16 mouse cellular contexts compared by ENCODE assay signal in genomic region chr14:121564656-121565055, GRCm38 (mm10). TPM values are rescaled to one million over a fixed set of nuclear protein-coding genes. Genes with fewer than 3 reads are reported as not detected.
A peak's percentile ranks its signal among the peaks of the same experiment; 100 is the strongest.
DNase-seq lines count a peak whose midpoint lies in the region; ATAC-seq and TF ChIP-seq lines count a peak whose summit lies in the region.
"Had no signal": no experiment of that assay in that cellular context is flagged by ENCODE, and none has a peak within 500 bp of the region (broad histone marks: within the 10 kb centered on the region; RNA-seq: fewer than 3 reads in every experiment).

No protein-coding gene starts in this region.

- 67% methylated on average over 7 of the region's 7 CpGs for WGBS in embryonic facial prominence, embryonic 11.5 days
- 74% methylated on average over 7 of the region's 7 CpGs for WGBS in embryonic facial prominence, embryonic 10.5 days
- WGBS in forebrain, embryonic 12.5 days, result 47% methylated on average over 7 of the region's 7 CpGs
- 32% methylated on average over 7 of the region's 7 CpGs for WGBS in hindbrain, embryonic 16.5 days
- 16% methylated on average over 7 of the region's 7 CpGs for WGBS in midbrain, embryonic 15.5 days
- WGBS in thymus, adult 2 months, result 90% methylated on average over 7 of the region's 7 CpGs

- ATAC-seq in embryonic facial prominence, embryonic 11.5 days (replicated peaks; ENCODE audit: insufficient number of reproducible peaks, low FRiP score, low TSS enrichment, low read depth), result no peak
- ATAC-seq in forebrain, embryonic 12.5 days (ENCODE audit: low FRiP score), result peak; percentile 64
- 0 out of 2 replicates have a peak, but pooled peaks have one; percentile 31 for ATAC-seq in hindbrain, embryonic 16.5 days
- peak; percentile 77 for ATAC-seq in midbrain, embryonic 15.5 days (replicated peaks)
- no peak for ATAC-seq in activated CD4-positive, CD25-positive, alpha-beta regulatory T cell, adult 4 months
- ATAC-seq: inflammation-experienced regulatory T-cells, adult 6 months had no signal

- no peak overlapping the region for H3K9ac ChIP-seq in embryonic facial prominence, embryonic 11.5 days (replicated peaks; ENCODE audit: low read length)
- H3K9ac ChIP-seq in forebrain, embryonic 12.5 days, result no peak overlapping the region
- no peak overlapping the region for H3K9ac ChIP-seq in hindbrain, embryonic 16.5 days (ENCODE audit: low read depth, low read length)
- H3K9ac ChIP-seq in midbrain, embryonic 15.5 days, result no peak overlapping the region
- H3K9ac ChIP-seq: kidney, embryonic 15.5 days had no signal

- peaks cover 3% of the 10 kb centered on the region; the same call in 1 of the 2 replicates for H3K4me1 ChIP-seq in embryonic facial prominence, embryonic 11.5 days (ENCODE audit: control insufficient read depth, insufficient read depth, low read length)
- H3K4me1 ChIP-seq in embryonic facial prominence, embryonic 10.5 days, result peaks cover 32% of the 10 kb centered on the region
- H3K4me1 ChIP-seq in forebrain, embryonic 12.5 days, result peaks cover 40% of the 10 kb centered on the region
- H3K4me1 ChIP-seq in hindbrain, embryonic 16.5 days (ENCODE audit: control insufficient read depth, insufficient read depth, low read depth, low read length), result peaks cover 6% of the 10 kb centered on the region; the same call in 1 of the 2 replicates
- H3K4me1 ChIP-seq in midbrain, embryonic 15.5 days, result peaks cover 24% of the 10 kb centered on the region
- no peaks in the 10 kb centered on the region for H3K4me1 ChIP-seq in thymus, adult 2 months (replicated peaks; ENCODE audit: control insufficient read depth, insufficient read depth, low read length)
- H3K4me1 ChIP-seq: kidney, embryonic 15.5 days had no signal

- H3K36me3 ChIP-seq in embryonic facial prominence, embryonic 11.5 days (replicated peaks; ENCODE audit: control insufficient read depth, insufficient read depth, low read depth, low read length), result no peaks in the 10 kb centered on the region
- no peaks in the 10 kb centered on the region; the same call in 1 of the 2 replicates for H3K36me3 ChIP-seq in embryonic facial prominence, embryonic 10.5 days (replicated peaks)
- H3K36me3 ChIP-seq in forebrain, embryonic 12.5 days (replicated peaks), result no peaks in the 10 kb centered on the region
- H3K36me3 ChIP-seq in hindbrain, embryonic 16.5 days (ENCODE audit: control insufficient read depth, insufficient read depth, low read length), result peaks cover 7% of the 10 kb centered on the region
- H3K36me3 ChIP-seq in midbrain, embryonic 15.5 days (replicated peaks), result 0 out of 2 replicates have a peak, but pooled peaks cover 4% of the 10 kb centered on the region
- H3K36me3 ChIP-seq in thymus, adult 2 months (ENCODE audit: control insufficient read depth, insufficient read depth, low read length), result no peaks in the 10 kb centered on the region

- H3K4me3 ChIP-seq in embryonic facial prominence, embryonic 11.5 days (ENCODE audit: low read depth, low read length), result no peak overlapping the region
- H3K4me3 ChIP-seq in embryonic facial prominence, embryonic 10.5 days, result no peak overlapping the region
- H3K4me3 ChIP-seq in forebrain, embryonic 12.5 days (replicated peaks), result no peak overlapping the region
- no peak overlapping the region for H3K4me3 ChIP-seq in hindbrain, embryonic 16.5 days (ENCODE audit: low read length)
- H3K4me3 ChIP-seq in midbrain, embryonic 15.5 days, result no peak overlapping the region
- H3K4me3 ChIP-seq in thymus, adult 2 months (ENCODE audit: control insufficient read depth, insufficient read depth, low read length), result no peak overlapping the region
- H3K4me3 ChIP-seq: kidney, embryonic 15.5 days had no signal

- no peaks in the 10 kb centered on the region for H3K9me3 ChIP-seq in embryonic facial prominence, embryonic 11.5 days (replicated peaks; ENCODE audit: control insufficient read depth, low read length)
- no peaks in the 10 kb centered on the region for H3K9me3 ChIP-seq in embryonic facial prominence, embryonic 10.5 days
- no peaks in the 10 kb centered on the region for H3K9me3 ChIP-seq in forebrain, embryonic 12.5 days
- H3K9me3 ChIP-seq in hindbrain, embryonic 16.5 days (ENCODE audit: control insufficient read depth, low read length), result no peaks in the 10 kb centered on the region
- H3K9me3 ChIP-seq in midbrain, embryonic 15.5 days, result no peaks in the 10 kb centered on the region
- H3K9me3 ChIP-seq: kidney, embryonic 15.5 days had no signal

- DNase-seq in embryonic facial prominence, embryonic 11.5 days (ENCODE audit: low spot score), result peak; percentile 35
- DNase-seq in embryonic facial prominence, embryonic 10.5 days (ENCODE audit: low spot score), result no peak
- DNase-seq in thymus, postnatal 36 days, result no peak
- no peak for DNase-seq in thymus, adult 2 months
- DNase-seq: adrenal gland, adult 2 months; cerebellum, postnatal 10 days; heart, adult 11 months; left cerebral cortex, postnatal 4 days; right cerebral cortex, postnatal 4 days; thymus, postnatal 4 days had no signal

- TF ChIP-seq CTCF in thymus, adult 2 months (IDR thresholded peaks at IDR 0.05; ENCODE audit: borderline replicate concordance, control insufficient read depth, extremely low read depth, insufficient read depth, low read length, poor library complexity), result no peak

- H3K4me2 ChIP-seq in embryonic facial prominence, embryonic 11.5 days (ENCODE audit: low read depth, low read length), result no peak overlapping the region
- H3K4me2 ChIP-seq in forebrain, embryonic 12.5 days, result no peak overlapping the region
- no peak overlapping the region for H3K4me2 ChIP-seq in hindbrain, embryonic 16.5 days (ENCODE audit: low read length)
- no peak overlapping the region for H3K4me2 ChIP-seq in midbrain, embryonic 15.5 days
- H3K4me2 ChIP-seq: kidney, embryonic 15.5 days had no signal

- H3K27me3 ChIP-seq in embryonic facial prominence, embryonic 11.5 days (ENCODE audit: control insufficient read depth, insufficient read depth, low read length), result no peaks in the 10 kb centered on the region
- no peaks in the 10 kb centered on the region; the same call in 1 of the 2 replicates for H3K27me3 ChIP-seq in embryonic facial prominence, embryonic 10.5 days (replicated peaks; ENCODE audit: low read depth, poor library complexity, severe bottlenecking)
- H3K27me3 ChIP-seq in forebrain, embryonic 12.5 days, result no peaks in the 10 kb centered on the region
- no peaks in the 10 kb centered on the region for H3K27me3 ChIP-seq in hindbrain, embryonic 16.5 days (replicated peaks; ENCODE audit: control insufficient read depth, insufficient read depth, low read length)
- H3K27me3 ChIP-seq in midbrain, embryonic 15.5 days (replicated peaks), result no peaks in the 10 kb centered on the region
- no peaks in the 10 kb centered on the region for H3K27me3 ChIP-seq in thymus, adult 2 months (ENCODE audit: control insufficient read depth, insufficient read depth, low read length)
- H3K27me3 ChIP-seq: kidney, embryonic 15.5 days had no signal

- no peak overlapping the region for H3K27ac ChIP-seq in embryonic facial prominence, embryonic 11.5 days (replicated peaks; ENCODE audit: low read depth, low read length)
- H3K27ac ChIP-seq in embryonic facial prominence, embryonic 10.5 days (replicated peaks), result no peak overlapping the region
- H3K27ac ChIP-seq in forebrain, embryonic 12.5 days, result 0 out of 2 replicates have a peak overlapping the region, but pooled peaks have one; percentile 36
- H3K27ac ChIP-seq in hindbrain, embryonic 16.5 days (ENCODE audit: low read depth, low read length), result no peak overlapping the region
- peak overlapping the region; percentile 55 for H3K27ac ChIP-seq in midbrain, embryonic 15.5 days
- no peak overlapping the region for H3K27ac ChIP-seq in thymus, adult 2 months (ENCODE audit: control insufficient read depth, insufficient read depth, low read length)
- H3K27ac ChIP-seq: kidney, embryonic 15.5 days had no signal

- TF ChIP-seq POLR2A in thymus, adult 2 months (IDR thresholded peaks at IDR 0.05; ENCODE audit: control insufficient read depth, extremely low read depth, insufficient read depth, low read length, poor library complexity), result no peak

RNA-seq across cellular contexts. Expression of gene Slc15a1, which starts 59.6 kb away (rescaled TPM):
- not detected in 2 replicates for polyA plus RNA-seq in embryonic facial prominence, embryonic 11.5 days (2014; fragmentation: Nextera tagmentation; extraction: Ambion mirVana)
- 0.05 TPM in 1 of 2 replicates, not detected in the other for polyA plus RNA-seq in embryonic facial prominence, embryonic 10.5 days (2016; fragmentation: Nextera tagmentation; extraction: Ambion mirVana)
- polyA plus RNA-seq in forebrain, embryonic 12.5 days (2016; fragmentation: Nextera tagmentation; extraction: Ambion mirVana), result not detected in 2 replicates
- 0.09 TPM in 1 of 2 replicates, not detected in the other for polyA plus RNA-seq in hindbrain, embryonic 16.5 days (2015; fragmentation: Nextera tagmentation; extraction: Ambion mirVana)
- polyA plus RNA-seq in midbrain, embryonic 15.5 days (2015; fragmentation: Nextera tagmentation; extraction: Ambion mirVana), result 0.08 TPM in 1 of 2 replicates, not detected in the other
- under 1 TPM in 1 of 2 experiments, not detected in 1; 0.34 TPM for polyA plus RNA-seq in activated CD4-positive, CD25-positive, alpha-beta regulatory T cell, adult 4 months (2017; shearing (Covaris generic))
- 2.0 and 2.4 TPM in 2 replicates for polyA plus RNA-seq in thymus, adult 2 months (2012; rRNA removed)

Comparison
In these comparisons a context has a peak if more than half of its experiments do, and no peak if none do; other contexts are left out.
1. ATAC-seq: peak in forebrain, embryonic 12.5 days (single experiment), hindbrain, embryonic 16.5 days (single experiment) and midbrain, embryonic 15.5 days (single experiment); none in embryonic facial prominence, embryonic 11.5 days (single experiment) and activated CD4-positive, CD25-positive, alpha-beta regulatory T cell, adult 4 months (single experiment).
2. H3K27ac ChIP-seq: peak in forebrain, embryonic 12.5 days (single experiment) and midbrain, embryonic 15.5 days (single experiment); none in embryonic facial prominence, embryonic 11.5 days (single experiment), embryonic facial prominence, embryonic 10.5 days (single experiment), hindbrain, embryonic 16.5 days (single experiment) and thymus, adult 2 months (single experiment).